ENCODE assay signal across 7 mouse cellular contexts in genomic region chr16:32332040-32332555, GRCm38 (mm10). TPM values are rescaled to one million over a fixed set of nuclear protein-coding genes. Genes with fewer than 3 reads are reported as not detected.
DNase-seq lines count a peak whose midpoint lies in the region; ATAC-seq lines count a peak whose summit lies in the region.

Ubxn7 (plus strand) TSS chr16:32332257.

- H3K36me3 ChIP-seq in intestine, embryonic 15.5 days: no peaks in the 10 kb centered on the region
- H3K36me3 ChIP-seq in midbrain, embryonic 10.5 days: no peaks in the 10 kb centered on the region

- H3K4me1 ChIP-seq in intestine, embryonic 15.5 days (replicated peaks): 0 out of 2 replicates have a peak, but pooled peaks cover 7% of the 10 kb centered on the region
- peaks cover 25% of the 10 kb centered on the region for H3K4me1 ChIP-seq in midbrain, embryonic 10.5 days

- peak; percentile 99 for DNase-seq in adrenal gland, adult 2 months
- peak; percentile 94 for DNase-seq in embryo, embryonic 11.5 days (ENCODE audit: low read depth, low spot score)
- peak; percentile 96 to 97 for DNase-seq in gastrocnemius, postnatal 36 days
- peak; percentile 96 to 98 for DNase-seq in left cerebral cortex, postnatal 25 days (ENCODE audit: low spot score in 2 of 2)
- peak; percentile 99 for DNase-seq in midbrain, embryonic 10.5 days (ENCODE audit: low spot score)
- peak; percentile 98 for DNase-seq in right cerebral cortex, postnatal 4 days

- H3K9ac ChIP-seq in intestine, embryonic 15.5 days: peak within 1 kb of the TSS; percentile 99

- peak within 1 kb of the TSS; percentile 60 for H3K4me2 ChIP-seq in intestine, embryonic 15.5 days (replicated peaks)

- H3K9me3 ChIP-seq in intestine, embryonic 15.5 days: no peaks in the 10 kb centered on the region
- no peaks in the 10 kb centered on the region for H3K9me3 ChIP-seq in midbrain, embryonic 10.5 days (replicated peaks)

- peak within 1 kb of the TSS; percentile 100 for H3K4me3 ChIP-seq in intestine, embryonic 15.5 days (replicated peaks)
- peak within 1 kb of the TSS; percentile 97 for H3K4me3 ChIP-seq in midbrain, embryonic 10.5 days

- under 1% methylated on average over 52 of the region's 52 CpGs for WGBS in intestine, embryonic 15.5 days
- under 1% methylated on average over 52 of the region's 52 CpGs for WGBS in midbrain, embryonic 10.5 days

- intact Hi-C loops in gastrocnemius, postnatal 36 days (cut with DNase I): no loop called here
- intact Hi-C loops in left cerebral cortex, postnatal 25 days (cut with DNase I): loop anchor here (2.0 kb wide), 2 partner anchors 55 to 99 kb away; partner anchors contain the start of genes Pcyt1a and Rnf168

- no peaks in the 10 kb centered on the region for H3K27me3 ChIP-seq in intestine, embryonic 15.5 days (replicated peaks)
- H3K27me3 ChIP-seq in midbrain, embryonic 10.5 days (ENCODE audit: low read depth, poor library complexity, severe bottlenecking): no peaks in the 10 kb centered on the region

- peak within 1 kb of the TSS; percentile 95 for H3K27ac ChIP-seq in intestine, embryonic 15.5 days
- H3K27ac ChIP-seq in midbrain, embryonic 10.5 days (replicated peaks): peak within 1 kb of the TSS; percentile 99

- ATAC-seq in intestine, embryonic 15.5 days: peak; percentile 98

RNA-seq across cellular contexts. Expression of gene Ubxn7, which starts in this region (rescaled TPM):
- 10 to 100 TPM; 44.2 to 73.3 TPM for total RNA-seq in adrenal gland, adult 2 months (2021)
- 1.3 and 1.8 TPM in 2 replicates for polyA plus RNA-seq in adrenal gland, adult 2 months (2012; rRNA removed)
- total RNA-seq in gastrocnemius, postnatal 36 days (2021): 10 to 100 TPM; 15.0 to 15.8 TPM
- 16.2 and 19.8 TPM in 2 replicates for polyA plus RNA-seq in intestine, embryonic 15.5 days (2015; fragmentation: Nextera tagmentation; extraction: Ambion mirVana)
- total RNA-seq in left cerebral cortex, postnatal 25 days (2021): 10 to 100 TPM; 46.8 to 50.1 TPM
- 25.7 and 28.5 TPM in 2 replicates for polyA plus RNA-seq in midbrain, embryonic 10.5 days (2016; fragmentation: Nextera tagmentation; extraction: Ambion mirVana)

Comparison
In these comparisons a context has a peak if more than half of its experiments do, and no peak if none do; other contexts are left out.
1. Peak in every context shown above with its lines: DNase-seq, ATAC-seq, H3K4me3 ChIP-seq and H3K27ac ChIP-seq.